24 mouse cellular contexts compared by ENCODE assay signal in the genomic region with DNA sequence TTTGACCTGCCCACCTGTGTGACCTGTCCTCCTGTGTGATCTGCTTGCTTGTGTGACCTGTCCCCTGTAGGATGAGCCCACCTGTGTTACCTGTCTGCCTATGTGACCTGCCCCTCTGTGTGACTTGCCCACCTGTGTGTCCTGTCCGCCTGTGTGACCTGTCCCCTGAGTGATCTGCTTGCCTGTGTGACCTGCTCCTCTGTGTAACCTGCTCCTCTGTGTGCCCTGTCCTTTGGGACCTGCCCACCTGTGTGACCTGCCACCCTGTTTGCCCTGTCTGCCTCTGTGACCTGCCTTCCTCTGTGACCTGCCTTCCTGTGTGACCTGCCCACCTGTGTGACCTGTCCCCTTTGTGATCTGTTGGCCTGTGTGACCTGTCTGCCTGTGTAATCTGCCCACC.
"Had no signal": no experiment of that assay in that cellular context is flagged by ENCODE, and none has a peak within 500 bp of the region (broad histone marks: within the 10 kb centered on the region; RNA-seq: fewer than 3 reads in every experiment).

No protein-coding gene starts in this region.

- H3K36me3 ChIP-seq: intestine, embryonic 15.5 days; kidney, embryonic 15.5 days; limb, embryonic 13.5 days; liver, embryonic 12.5 days; liver, embryonic 15.5 days; neural tube, embryonic 12.5 days; neural tube, embryonic 15.5 days; stomach, embryonic 15.5 days had no signal

- H3K9me3 ChIP-seq: intestine, embryonic 15.5 days; kidney, embryonic 15.5 days; limb, embryonic 13.5 days; liver, embryonic 12.5 days; liver, embryonic 15.5 days; neural tube, embryonic 12.5 days; neural tube, embryonic 15.5 days; stomach, embryonic 15.5 days had no signal

- H3K4me2 ChIP-seq: intestine, embryonic 15.5 days; kidney, embryonic 15.5 days; limb, embryonic 13.5 days; liver, embryonic 12.5 days; liver, embryonic 15.5 days; midbrain, embryonic 11.5 days; neural tube, embryonic 12.5 days; neural tube, embryonic 15.5 days; stomach, embryonic 15.5 days had no signal

- H3K27ac ChIP-seq: intestine, embryonic 15.5 days; kidney, embryonic 15.5 days; left cerebral cortex, adult 2 months; limb, embryonic 13.5 days; liver, embryonic 12.5 days; liver, embryonic 15.5 days; macrophage; neural tube, embryonic 12.5 days; neural tube, embryonic 15.5 days; stomach, embryonic 15.5 days had no signal

- H3K9ac ChIP-seq: intestine, embryonic 15.5 days; kidney, embryonic 15.5 days; limb, embryonic 13.5 days; liver, embryonic 12.5 days; liver, embryonic 15.5 days; neural tube, embryonic 12.5 days; neural tube, embryonic 15.5 days; stomach, embryonic 15.5 days had no signal

- H3K27me3 ChIP-seq: intestine, embryonic 15.5 days; kidney, embryonic 15.5 days; limb, embryonic 13.5 days; liver, embryonic 12.5 days; liver, embryonic 15.5 days; neural tube, embryonic 12.5 days; neural tube, embryonic 15.5 days; stomach, embryonic 15.5 days had no signal

- H3K4me1 ChIP-seq: intestine, embryonic 15.5 days; kidney, embryonic 15.5 days; liver, embryonic 12.5 days; liver, embryonic 15.5 days; neural tube, embryonic 12.5 days; stomach, embryonic 15.5 days had no signal

- ATAC-seq: intestine, embryonic 15.5 days; liver, embryonic 12.5 days; lung, postnatal 0 days had no signal

- DNase-seq: kidney, adult 11 months; kidney, adult 8-10 months; kidney, postnatal 10 days; kidney, postnatal 36 days; layer of hippocampus, postnatal 36 days; liver; lung, adult 2 months; midbrain, embryonic 14.5 days; right cerebral cortex, adult 18-20 months; right cerebral cortex, postnatal 14 days; right cerebral cortex, postnatal 4 days; thymus, postnatal 25 days had no signal

- H3K4me3 ChIP-seq: intestine, embryonic 15.5 days; kidney, embryonic 15.5 days; left cerebral cortex, adult 2 months; limb, embryonic 13.5 days; liver, embryonic 12.5 days; liver, embryonic 15.5 days; neural tube, embryonic 12.5 days; neural tube, embryonic 15.5 days; stomach, embryonic 15.5 days had no signal
